In the genomic region with DNA sequence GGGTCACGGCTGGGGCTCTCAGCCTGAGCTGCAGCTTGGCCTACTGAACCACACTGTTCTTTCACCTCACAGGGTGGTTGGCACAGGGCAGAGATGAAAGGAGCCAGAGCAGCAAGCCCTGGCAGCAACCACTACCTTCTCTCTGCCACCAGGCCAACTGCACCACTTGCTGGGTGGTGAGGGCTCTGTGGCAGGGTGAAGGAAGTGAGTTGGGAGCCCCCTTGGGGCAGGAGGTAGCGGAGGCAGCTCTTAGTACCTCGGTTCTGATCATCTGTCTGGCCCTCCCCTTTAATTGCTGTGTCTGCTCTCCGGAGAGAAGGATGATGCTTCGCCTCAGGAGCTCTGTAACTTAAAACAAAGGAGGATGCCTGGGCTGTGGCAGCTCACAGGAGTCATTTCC, we compare ENCODE assay signal across 10 mouse cellular contexts. TPM values are rescaled to one million over a fixed set of nuclear protein-coding genes. Genes with fewer than 3 reads are reported as not detected.
DNase-seq lines count a peak whose midpoint lies in the region; ATAC-seq and TF ChIP-seq lines count a peak whose summit lies in the region.
"Had no signal": no experiment of that assay in that cellular context is flagged by ENCODE, and none has a peak within 500 bp of the region (broad histone marks: within the 10 kb centered on the region; RNA-seq: fewer than 3 reads in every experiment).

No protein-coding gene starts in this region.

- H3K9me3 ChIP-seq in forebrain, postnatal 0 days (ENCODE audit: low read length): no peaks in the 10 kb centered on the region
- no peaks in the 10 kb centered on the region for H3K9me3 ChIP-seq in midbrain, embryonic 15.5 days
- H3K9me3 ChIP-seq: embryonic facial prominence, embryonic 12.5 days had no signal

- H3K27ac ChIP-seq in forebrain, postnatal 0 days (ENCODE audit: low read depth, low read length): no peak overlapping the region
- H3K27ac ChIP-seq in midbrain, embryonic 15.5 days: 0 out of 2 replicates have a peak overlapping the region, but pooled peaks have one; percentile 27
- H3K27ac ChIP-seq: embryonic facial prominence, embryonic 12.5 days; gastrocnemius, adult 2 months had no signal

- TF ChIP-seq CTCF in forebrain, postnatal 0 days (IDR thresholded peaks at IDR 0.05; ENCODE audit: low read depth): peak; percentile 58

- H3K4me1 ChIP-seq in forebrain, postnatal 0 days (ENCODE audit: insufficient read depth): peaks cover 6% of the 10 kb centered on the region; the same call in 1 of the 2 replicates
- peaks cover 20% of the 10 kb centered on the region for H3K4me1 ChIP-seq in midbrain, embryonic 15.5 days

- 16% methylated on average over 5 of the region's 5 CpGs for WGBS in forebrain, postnatal 0 days
- 20% methylated on average over 5 of the region's 5 CpGs for WGBS in midbrain, embryonic 15.5 days

- no peaks in the 10 kb centered on the region for H3K36me3 ChIP-seq in forebrain, postnatal 0 days (ENCODE audit: insufficient read depth)
- H3K36me3 ChIP-seq in midbrain, embryonic 15.5 days (replicated peaks): no peaks in the 10 kb centered on the region
- H3K36me3 ChIP-seq: embryonic facial prominence, embryonic 12.5 days had no signal

- intact Hi-C loops in left cerebral cortex, postnatal 4 days (cut with DNase I): no loop called here
- intact Hi-C loops in left cerebral cortex, postnatal 10 days (cut with DNase I): loop anchor here (10.0 kb wide), 2 partner anchors 1444 to 1834 kb away; no protein-coding TSS in a partner anchor

- H3K4me3 ChIP-seq in forebrain, postnatal 0 days (ENCODE audit: low read depth, low read length): no peak overlapping the region
- no peak overlapping the region for H3K4me3 ChIP-seq in midbrain, embryonic 15.5 days
- H3K4me3 ChIP-seq: embryonic facial prominence, embryonic 12.5 days; gastrocnemius, adult 2 months had no signal

- peak; percentile 72 for ATAC-seq in forebrain, postnatal 0 days
- peak; percentile 27 for ATAC-seq in midbrain, embryonic 15.5 days (replicated peaks)

- H3K9ac ChIP-seq in forebrain, postnatal 0 days: no peak overlapping the region
- no peak overlapping the region for H3K9ac ChIP-seq in midbrain, embryonic 15.5 days
- H3K9ac ChIP-seq: embryonic facial prominence, embryonic 12.5 days had no signal

- no peak overlapping the region for H3K4me2 ChIP-seq in forebrain, postnatal 0 days (ENCODE audit: low read depth)
- no peak overlapping the region for H3K4me2 ChIP-seq in midbrain, embryonic 15.5 days
- H3K4me2 ChIP-seq: embryonic facial prominence, embryonic 12.5 days had no signal

- peak; percentile 11 for DNase-seq in embryo, embryonic 10.5 days (ENCODE audit: low spot score)
- no peak for DNase-seq in embryo, embryonic 9.5 days (ENCODE audit: extremely low spot score)
- peak; percentile 64 for DNase-seq in left cerebral cortex, postnatal 4 days
- DNase-seq in left cerebral cortex, postnatal 10 days (ENCODE audit: extremely low spot score in 1 of 2, low spot score in 2 of 2): no peak
- peak; percentile 42 for DNase-seq in forebrain, postnatal 0 days
- DNase-seq in adrenal gland, adult 18-20 months (ENCODE audit: low spot score in 2 of 2): no peak
- DNase-seq in layer of hippocampus, adult 9-10 months (ENCODE audit: low spot score): no peak
- DNase-seq: gastrocnemius, adult 2 months had no signal

- no peaks in the 10 kb centered on the region for H3K27me3 ChIP-seq in forebrain, postnatal 0 days (ENCODE audit: insufficient read depth, low read length)
- no peaks in the 10 kb centered on the region for H3K27me3 ChIP-seq in midbrain, embryonic 15.5 days (replicated peaks)

RNA-seq across cellular contexts. Expression of a gene that starts 23.0 kb away (rescaled TPM):
- 100 to 1,000 TPM; 102 to 123 TPM for total RNA-seq in left cerebral cortex, postnatal 4 days (2021)
- total RNA-seq in left cerebral cortex, postnatal 10 days (2021): 10 to 100 TPM; 57.3 to 66.7 TPM
- total RNA-seq in forebrain, postnatal 0 days (2014; rRNA removed): 76.9 and 81.4 TPM in 2 replicates
- polyA plus RNA-seq in forebrain, postnatal 0 days (2015; fragmentation: Nextera tagmentation; extraction: Ambion mirVana): 22.7 and 28.0 TPM in 2 replicates
- 19.0 and 21.3 TPM in 2 replicates for polyA plus RNA-seq in midbrain, embryonic 15.5 days (2015; fragmentation: Nextera tagmentation; extraction: Ambion mirVana)
- total RNA-seq in adrenal gland, adult 18-20 months (2021): not detected
- total RNA-seq: gastrocnemius, adult 2 months had no signal

Comparison
In these comparisons a context has a peak if more than half of its experiments do, and no peak if none do; other contexts are left out.
1. DNase-seq: peak in embryo, embryonic 10.5 days (single experiment), left cerebral cortex, postnatal 4 days (single experiment) and forebrain, postnatal 0 days (single experiment); none in embryo, embryonic 9.5 days (single experiment), left cerebral cortex, postnatal 10 days (0 of 2), adrenal gland, adult 18-20 months (0 of 2) and layer of hippocampus, adult 9-10 months (single experiment).
2. RNA of a gene that starts 23.0 kb away (total RNA-seq): 102 to 123 TPM in left cerebral cortex, postnatal 4 days, 76.9 to 81.4 TPM in forebrain, postnatal 0 days and 57.3 to 66.7 TPM in left cerebral cortex, postnatal 10 days; not detected in adrenal gland, adult 18-20 months; every median in the first group is over 10 times any median in the second.